Mouse (Mus musculus): ENCODE results near the gene Nsrp1. TPM values are rescaled to one million over a fixed set of nuclear protein-coding genes. Genes with fewer than 3 reads are reported as not detected.

Nsrp1 gene
- polyA plus RNA-seq, 1 experiment from 2014 or later, result 51.2 TPM

DNA sequence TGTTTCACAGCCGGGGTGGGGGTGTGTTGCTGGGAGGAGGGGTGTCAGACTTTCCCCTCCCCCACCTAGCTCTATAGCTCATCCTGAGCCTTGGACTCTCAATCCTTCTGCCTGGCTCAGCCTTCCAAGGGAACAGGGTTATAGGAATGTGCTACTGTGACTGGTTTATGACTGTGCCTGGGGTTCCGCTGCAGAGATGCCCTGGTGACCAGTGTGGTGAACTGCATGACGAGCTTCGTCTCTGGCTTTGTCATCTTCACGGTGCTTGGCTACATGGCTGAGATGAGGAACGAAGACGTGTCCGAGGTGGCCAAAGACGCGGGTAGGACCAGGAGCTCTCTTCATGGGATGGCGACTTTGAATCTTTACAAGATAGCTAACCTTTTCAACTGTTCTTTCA, 60.2 kb downstream of the Nsrp1 start:
- Histone ChIP-seq H3K79me2 (ENCODE audit: inconsistent target) (no peaks in the 10 kb centered on the region), H3K4me3 (ENCODE audit: inconsistent target) (no peak overlapping the region), H3K27ac (no peak overlapping the region), H3K36me3 (ENCODE audit: inconsistent target) (no peaks in the 10 kb centered on the region)
- 67% methylated on average over 11 of the region's 11 CpGs for WGBS (ENCODE audit: missing documents)

- Histone ChIP-seq H3K27ac (no peak overlapping the region), H3K79me2 (ENCODE audit: inconsistent target) (no peaks in the 10 kb centered on the region), H3K36me3 (ENCODE audit: inconsistent target) (no peaks in the 10 kb centered on the region), H3K4me3 (ENCODE audit: inconsistent target) (no peak overlapping the region)
- WGBS (ENCODE audit: missing documents), result 75% methylated on average over 10 of the region's 10 CpGs
Observed at GRCm38 (mm10) chr11:77010762-77011475, 67.3 kb downstream of the Nsrp1 start.

- no peak overlapping the region for H3K4me3 ChIP-seq (ENCODE audit: inconsistent target)
- no peaks in the 10 kb centered on the region for H3K79me2 ChIP-seq (ENCODE audit: inconsistent target)
- 84% methylated on average over 16 of the region's 16 CpGs for WGBS (ENCODE audit: missing documents)
- no peak overlapping the region for H3K27ac ChIP-seq
- H3K36me3 ChIP-seq (ENCODE audit: inconsistent target), result no peaks in the 10 kb centered on the region
Observed at GRCm38 (mm10) chr11:77009069-77010025, 68.9 kb downstream of the Nsrp1 start.

GRCm38 (mm10) chr11:77006616-77007015, 71.6 kb downstream of the Nsrp1 start:
- H3K4me3 ChIP-seq (ENCODE audit: inconsistent target), result no peak overlapping the region
- WGBS (ENCODE audit: missing documents), result 59% methylated on average over 6 of the region's 6 CpGs

GRCm38 (mm10) chr11:77005881-77006280, 72.4 kb downstream of the Nsrp1 start:
- no peak overlapping the region for H3K27ac ChIP-seq
- no peaks in the 10 kb centered on the region for H3K36me3 ChIP-seq (ENCODE audit: inconsistent target)
- no peaks in the 10 kb centered on the region for H3K79me2 ChIP-seq (ENCODE audit: inconsistent target)
- WGBS (ENCODE audit: missing documents), result 33% methylated on average over 1 of the region's 4 CpGs
- H3K4me3 ChIP-seq (ENCODE audit: inconsistent target), result no peak overlapping the region

More at GRCm38 (mm10) chr11:77006616-77007015, 71.6 kb downstream of the Nsrp1 start:
- Histone ChIP-seq H3K79me2 (ENCODE audit: inconsistent target) (no peaks in the 10 kb centered on the region), H3K27ac (no peak overlapping the region), H3K36me3 (ENCODE audit: inconsistent target) (no peaks in the 10 kb centered on the region)

- Histone ChIP-seq H3K27ac (no peak overlapping the region), H3K79me2 (ENCODE audit: inconsistent target) (no peaks in the 10 kb centered on the region), H3K4me3 (ENCODE audit: inconsistent target) (no peak overlapping the region), H3K36me3 (ENCODE audit: inconsistent target) (no peaks in the 10 kb centered on the region)
- 89% methylated on average over 1 of the region's 1 CpGs for WGBS (ENCODE audit: missing documents)
Observed at GRCm38 (mm10) chr11:77002361-77002760, 75.9 kb downstream of the Nsrp1 start.

- WGBS (ENCODE audit: missing documents), result 21% methylated on average over 5 of the region's 5 CpGs
- Histone ChIP-seq H3K27ac (no peak overlapping the region), H3K79me2 (ENCODE audit: inconsistent target) (no peaks in the 10 kb centered on the region), H3K4me3 (ENCODE audit: inconsistent target) (no peak overlapping the region), H3K36me3 (ENCODE audit: inconsistent target) (no peaks in the 10 kb centered on the region)
Observed at GRCm38 (mm10) chr11:77000741-77001140, 77.5 kb downstream of the Nsrp1 start.

- H3K79me2 ChIP-seq (ENCODE audit: inconsistent target), result no peaks in the 10 kb centered on the region
- H3K27ac ChIP-seq, result no peak overlapping the region
- H3K36me3 ChIP-seq (ENCODE audit: inconsistent target), result no peaks in the 10 kb centered on the region
- no peak overlapping the region for H3K4me3 ChIP-seq (ENCODE audit: inconsistent target)
- 15% methylated on average over 20 of the region's 24 CpGs for WGBS (ENCODE audit: missing documents)
Observed at GRCm38 (mm10) chr11:76998705-76999226, 79.5 kb downstream of the Nsrp1 start.

GRCm38 (mm10) chr11:76997916-76998704, 80.1 kb downstream of the Nsrp1 start, which contains the start of gene Slc6a4:
TSS of gene Slc6a4 (plus strand) at chr11:76998603.
- Histone ChIP-seq H3K4me3 (ENCODE audit: inconsistent target) (no peak within 1 kb of the TSS; the same call in 1 of the 2 replicates), H3K79me2 (ENCODE audit: inconsistent target) (no peaks in the 10 kb centered on the region), H3K27ac (no peak within 1 kb of the TSS), H3K36me3 (ENCODE audit: inconsistent target) (no peaks in the 10 kb centered on the region)
- WGBS (ENCODE audit: missing documents), result 1% methylated on average over 52 of the region's 52 CpGs

GRCm38 (mm10) chr11:76997305-76997704, 80.9 kb downstream of the Nsrp1 start:
- Histone ChIP-seq H3K36me3 (ENCODE audit: inconsistent target) (no peaks in the 10 kb centered on the region), H3K4me3 (ENCODE audit: inconsistent target) (no peak overlapping the region; the same call in 1 of the 2 replicates), H3K79me2 (ENCODE audit: inconsistent target) (no peaks in the 10 kb centered on the region), H3K27ac (no peak overlapping the region)
- WGBS (ENCODE audit: missing documents), result under 1% methylated on average over 21 of the region's 21 CpGs

- no peak overlapping the region for H3K4me3 ChIP-seq (ENCODE audit: inconsistent target)
- H3K27ac ChIP-seq, result no peak overlapping the region
- WGBS (ENCODE audit: missing documents), result 20% methylated on average over 19 of the region's 20 CpGs
- no peaks in the 10 kb centered on the region for H3K36me3 ChIP-seq (ENCODE audit: inconsistent target)
- no peaks in the 10 kb centered on the region for H3K79me2 ChIP-seq (ENCODE audit: inconsistent target)
Observed at GRCm38 (mm10) chr11:76995966-76996672, 82.1 kb downstream of the Nsrp1 start.
